Mouse (Mus musculus): ENCODE measurements around the gene Lpar3. TPM values are rescaled to one million over a fixed set of nuclear protein-coding genes. Genes with fewer than 3 reads are reported as not detected.

Gene Lpar3
- total and polyA plus RNA-seq, 3 experiments, result 0.11 TPM; not detected in 2

DNA sequence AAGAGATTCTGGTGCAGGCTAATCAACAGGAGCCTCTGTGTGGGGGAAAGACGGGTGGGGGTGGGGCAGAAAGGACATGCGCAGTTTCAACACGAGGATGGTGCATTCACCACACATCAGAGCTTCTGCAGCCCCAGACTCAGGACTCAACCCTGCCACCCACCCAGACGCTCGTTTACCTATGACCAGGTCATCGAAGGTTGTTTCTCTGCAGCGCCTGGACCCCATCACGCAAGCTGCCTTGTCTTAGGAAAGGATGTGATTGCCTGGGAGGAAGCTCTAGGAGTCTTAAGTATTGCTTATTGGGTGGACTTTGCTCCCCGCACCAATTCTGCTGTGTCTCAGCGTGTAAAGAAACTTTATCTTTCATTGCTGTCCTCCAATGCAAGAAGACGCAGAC lies 40.1 kb downstream of the Lpar3 start:
- Histone ChIP-seq H3K4me3 (ENCODE audit: low read depth, low read length) (no peak overlapping the region), H3K9me3 (replicated peaks) (no peaks in the 10 kb centered on the region), H3K36me3 (replicated peaks) (no peaks in the 10 kb centered on the region), H3K27me3 (ENCODE audit: insufficient read depth, low read length) (no peaks in the 10 kb centered on the region), H3K4me1 (ENCODE audit: insufficient read depth, low read depth, low read length) (no peaks in the 10 kb centered on the region)
- ATAC-seq (ENCODE audit: extremely low read depth, insufficient number of reproducible peaks, low FRiP score, poor library complexity, severe bottlenecking) (no peak), DNase-seq (ENCODE audit: low spot score) (no peak)
- TF ChIP-seq GATA2 (IDR thresholded peaks at IDR 0.05; ENCODE audit: borderline replicate concordance, low read depth, low read length), result no peak
- no peak for TF ChIP-seq CTCF (IDR thresholded peaks at IDR 0.05; ENCODE audit: low read depth, low read length)
- no peak for TF ChIP-seq GATA1 (IDR thresholded peaks at IDR 0.05; ENCODE audit: borderline replicate concordance, low read length)

DNA sequence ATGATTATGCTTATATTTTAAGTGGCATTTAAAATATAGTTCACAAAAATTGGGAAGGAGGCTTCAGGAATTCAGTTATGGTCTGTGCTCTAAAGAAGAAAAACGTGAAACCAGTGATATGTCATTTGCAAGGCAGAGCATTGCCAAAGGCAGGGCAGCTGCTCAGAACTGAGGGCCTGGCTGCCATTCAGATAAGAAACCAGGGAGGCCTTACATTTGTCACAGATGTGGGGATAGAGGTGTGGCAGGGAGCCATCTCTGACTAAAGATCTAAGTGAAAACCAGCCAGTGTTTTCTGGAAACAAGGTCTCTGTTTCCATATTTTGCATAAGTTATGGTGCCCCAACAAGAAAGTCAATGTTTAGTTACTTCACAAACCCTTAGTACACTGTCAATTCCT lies 41.8 kb downstream of the Lpar3 start:
- Histone ChIP-seq H3K36me3 (replicated peaks) (no peaks in the 10 kb centered on the region), H3K27me3 (ENCODE audit: insufficient read depth, low read length) (no peaks in the 10 kb centered on the region), H3K9me3 (replicated peaks) (no peaks in the 10 kb centered on the region), H3K4me1 (ENCODE audit: insufficient read depth, low read depth, low read length) (no peaks in the 10 kb centered on the region), H3K4me3 (ENCODE audit: low read depth, low read length) (no peak overlapping the region)
- ATAC-seq (ENCODE audit: extremely low read depth, insufficient number of reproducible peaks, low FRiP score, poor library complexity, severe bottlenecking) (no peak), DNase-seq (ENCODE audit: low spot score) (no peak)
- TF ChIP-seq CTCF (IDR thresholded peaks at IDR 0.05; ENCODE audit: low read depth, low read length) (no peak), POLR2AphosphoS5 (IDR thresholded peaks at IDR 0.05; ENCODE audit: insufficient replicate concordance, low read depth, low read length) (no peak), TAL1 (conservative IDR thresholded peaks at IDR 0.05; ENCODE audit: low read depth, low read length) (no peak), GATA1 (IDR thresholded peaks at IDR 0.05; ENCODE audit: borderline replicate concordance, low read length) (no peak), GATA2 (IDR thresholded peaks at IDR 0.05; ENCODE audit: borderline replicate concordance, low read depth, low read length) (no peak)

DNA sequence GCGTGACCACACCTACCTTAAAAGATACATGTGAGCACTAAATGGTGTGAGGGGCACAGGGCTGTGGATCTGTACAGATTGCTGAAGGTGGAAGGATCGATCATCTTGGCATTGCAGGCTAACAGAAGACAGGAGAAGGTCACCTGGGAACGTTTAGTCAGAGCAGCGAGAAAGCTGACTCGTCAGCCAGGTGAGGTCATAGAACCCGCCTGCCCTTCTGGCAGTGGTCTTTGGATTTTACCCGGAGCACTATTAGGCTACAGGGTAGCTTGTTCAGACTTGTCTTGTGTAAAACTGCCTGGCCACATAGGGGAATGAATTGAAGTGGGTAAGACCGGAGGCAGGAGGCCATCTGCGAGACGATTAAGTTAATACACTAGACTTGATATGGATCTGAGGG lies 43.4 kb downstream of the Lpar3 start:
- Histone ChIP-seq H3K4me3 (ENCODE audit: low read depth, low read length) (no peak overlapping the region), H3K4me1 (ENCODE audit: insufficient read depth, low read depth, low read length) (no peaks in the 10 kb centered on the region), H3K36me3 (replicated peaks) (no peaks in the 10 kb centered on the region), H3K27me3 (ENCODE audit: insufficient read depth, low read length) (no peaks in the 10 kb centered on the region), H3K9me3 (replicated peaks) (no peaks in the 10 kb centered on the region)
- DNase-seq (ENCODE audit: low spot score), result no peak
- ATAC-seq (ENCODE audit: extremely low read depth, insufficient number of reproducible peaks, low FRiP score, poor library complexity, severe bottlenecking), result no peak
- no peak for TF ChIP-seq GATA1 (IDR thresholded peaks at IDR 0.05; ENCODE audit: borderline replicate concordance, low read length)
- TF ChIP-seq GATA2 (IDR thresholded peaks at IDR 0.05; ENCODE audit: borderline replicate concordance, low read depth, low read length), result no peak
- TF ChIP-seq TAL1 (conservative IDR thresholded peaks at IDR 0.05; ENCODE audit: low read depth, low read length), result no peak
- TF ChIP-seq POLR2AphosphoS5 (IDR thresholded peaks at IDR 0.05; ENCODE audit: insufficient replicate concordance, low read depth, low read length), result no peak
- TF ChIP-seq CTCF (IDR thresholded peaks at IDR 0.05; ENCODE audit: low read depth, low read length), result no peak

DNA sequence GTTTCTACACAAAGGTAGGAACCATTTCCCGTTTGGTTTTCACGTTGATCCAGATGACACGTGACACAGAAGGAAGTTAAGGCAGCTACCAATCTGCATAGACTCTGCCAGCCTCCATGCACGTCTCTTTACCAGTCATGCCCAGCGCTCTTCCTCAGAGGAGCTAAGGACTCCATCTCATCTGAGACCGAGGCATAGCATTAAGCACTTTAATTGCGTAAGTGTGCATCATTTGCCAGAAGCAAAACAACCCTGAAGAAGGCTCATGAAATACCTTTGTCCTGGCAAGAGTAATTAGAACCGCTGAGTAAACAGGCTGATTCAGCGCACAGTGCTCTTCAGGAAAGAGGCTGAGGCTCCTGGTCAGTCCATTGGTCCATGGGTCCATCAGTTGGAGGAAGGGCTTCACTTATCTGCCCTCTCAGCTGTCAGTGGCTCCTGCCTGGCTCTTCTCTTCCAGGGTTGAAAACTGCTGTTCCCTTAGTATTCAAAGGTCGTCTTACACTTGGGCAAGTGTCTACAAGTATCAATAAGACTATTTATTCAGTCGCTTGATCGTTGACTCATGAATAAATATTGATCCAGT lies 44.9 kb downstream of the Lpar3 start:
- Histone ChIP-seq H3K4me1 (ENCODE audit: insufficient read depth, low read depth, low read length) (no peaks in the 10 kb centered on the region), H3K36me3 (replicated peaks) (no peaks in the 10 kb centered on the region), H3K9me3 (replicated peaks) (no peaks in the 10 kb centered on the region), H3K27me3 (ENCODE audit: insufficient read depth, low read length) (no peaks in the 10 kb centered on the region), H3K4me3 (ENCODE audit: low read depth, low read length) (no peak overlapping the region)
- DNase-seq (ENCODE audit: low spot score) (no peak), ATAC-seq (ENCODE audit: extremely low read depth, insufficient number of reproducible peaks, low FRiP score, poor library complexity, severe bottlenecking) (no peak)
- TF ChIP-seq TAL1 (conservative IDR thresholded peaks at IDR 0.05; ENCODE audit: low read depth, low read length) (no peak), CTCF (IDR thresholded peaks at IDR 0.05; ENCODE audit: low read depth, low read length) (no peak)

DNA sequence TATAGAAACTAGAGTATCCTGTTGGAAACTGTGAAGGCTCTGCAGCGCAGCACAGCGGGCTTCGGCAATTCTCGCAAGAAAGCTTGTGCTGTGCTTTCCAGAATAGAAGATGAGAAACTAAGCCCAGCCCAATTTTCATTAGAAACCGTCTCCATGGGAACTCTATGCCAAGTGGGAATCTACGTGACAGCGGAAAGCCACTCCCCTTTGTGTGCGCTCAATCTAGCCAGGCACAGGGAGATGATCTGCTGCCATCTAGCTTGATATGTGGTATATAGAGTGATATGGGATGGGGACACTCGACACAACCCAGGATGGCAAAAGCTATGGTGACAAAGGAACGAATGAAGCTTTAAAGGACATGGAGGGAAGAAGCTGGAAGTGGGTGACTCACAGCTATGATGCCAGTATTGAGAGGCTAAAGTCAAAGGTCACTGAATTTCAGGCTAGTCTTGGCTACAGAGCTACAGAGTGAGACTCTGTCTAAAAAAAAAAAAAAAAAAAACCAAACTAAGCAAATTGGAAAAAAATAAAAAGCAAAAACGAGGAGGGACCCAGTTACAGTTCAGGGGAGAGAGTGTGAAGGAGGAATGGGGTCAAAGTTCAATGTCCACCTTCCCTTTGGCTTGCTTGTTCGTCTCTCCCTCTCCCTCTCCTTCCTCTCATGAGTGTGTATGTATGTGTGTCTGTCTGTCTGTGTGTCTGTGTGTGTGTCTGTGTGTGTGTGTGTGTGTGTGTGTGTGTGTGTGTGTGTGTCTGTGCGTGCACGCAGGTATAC lies 47.5 kb downstream of the Lpar3 start:
- no peaks in the 10 kb centered on the region for H3K4me1 ChIP-seq (ENCODE audit: insufficient read depth, low read depth, low read length)
- no peak overlapping the region for H3K4me3 ChIP-seq (ENCODE audit: low read depth, low read length)
- ATAC-seq (ENCODE audit: extremely low read depth, insufficient number of reproducible peaks, low FRiP score, poor library complexity, severe bottlenecking) (no peak), DNase-seq (ENCODE audit: low spot score) (no peak)
- no peaks in the 10 kb centered on the region for H3K36me3 ChIP-seq (replicated peaks)
- H3K9me3 ChIP-seq (replicated peaks), result no peaks in the 10 kb centered on the region
- H3K27me3 ChIP-seq (ENCODE audit: insufficient read depth, low read length), result no peaks in the 10 kb centered on the region
- no peak for TF ChIP-seq GATA2 (IDR thresholded peaks at IDR 0.05; ENCODE audit: borderline replicate concordance, low read depth, low read length)
- TF ChIP-seq GATA1 (IDR thresholded peaks at IDR 0.05; ENCODE audit: borderline replicate concordance, low read length), result no peak
- no peak for TF ChIP-seq CTCF (IDR thresholded peaks at IDR 0.05; ENCODE audit: low read depth, low read length)
- TF ChIP-seq TAL1 (conservative IDR thresholded peaks at IDR 0.05; ENCODE audit: low read depth, low read length), result no peak
- no peak for TF ChIP-seq POLR2AphosphoS5 (IDR thresholded peaks at IDR 0.05; ENCODE audit: insufficient replicate concordance, low read depth, low read length)

DNA sequence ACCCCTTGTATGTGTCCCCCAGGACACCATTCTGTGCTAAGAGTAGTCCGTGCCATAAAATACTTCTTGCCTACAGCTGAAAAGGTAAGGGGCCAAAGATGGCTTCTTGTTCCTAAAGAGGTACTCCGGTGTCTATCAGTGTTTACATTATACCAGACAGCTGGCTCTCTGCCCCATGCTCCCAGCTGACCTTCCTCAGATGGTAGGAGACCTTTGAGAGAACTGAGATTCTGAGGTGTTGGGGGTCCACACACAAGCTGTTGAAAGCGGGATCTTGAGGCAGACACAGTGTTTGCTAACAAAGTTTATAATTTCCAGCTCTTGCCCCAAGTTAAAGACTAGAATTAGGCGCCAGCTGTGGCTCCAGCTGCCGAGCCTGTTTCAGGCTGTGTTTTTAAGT lies 53.7 kb downstream of the Lpar3 start:
- Histone ChIP-seq H3K27me3 (ENCODE audit: insufficient read depth, low read length) (no peaks in the 10 kb centered on the region), H3K9me3 (replicated peaks) (no peaks in the 10 kb centered on the region), H3K4me3 (ENCODE audit: low read depth, low read length) (no peak overlapping the region), H3K36me3 (replicated peaks) (no peaks in the 10 kb centered on the region), H3K4me1 (ENCODE audit: insufficient read depth, low read depth, low read length) (no peaks in the 10 kb centered on the region)
- DNase-seq (ENCODE audit: low spot score) (no peak), ATAC-seq (ENCODE audit: extremely low read depth, insufficient number of reproducible peaks, low FRiP score, poor library complexity, severe bottlenecking) (no peak)
- TF ChIP-seq GATA2 (IDR thresholded peaks at IDR 0.05; ENCODE audit: borderline replicate concordance, low read depth, low read length), result no peak
- no peak for TF ChIP-seq POLR2AphosphoS5 (IDR thresholded peaks at IDR 0.05; ENCODE audit: insufficient replicate concordance, low read depth, low read length)
- no peak for TF ChIP-seq GATA1 (IDR thresholded peaks at IDR 0.05; ENCODE audit: borderline replicate concordance, low read length)
- TF ChIP-seq TAL1 (conservative IDR thresholded peaks at IDR 0.05; ENCODE audit: low read depth, low read length), result no peak
- TF ChIP-seq CTCF (IDR thresholded peaks at IDR 0.05; ENCODE audit: low read depth, low read length), result no peak
